Mouse (Mus musculus) G1E (cell line): ENCODE measurements around the gene Akap12.

Experiments used
- CTCF ChIP-seq: IDR thresholded peaks from 2 replicates; pipeline ENCODE4 v1.5.1; 2012; ENCODE audit warnings: low read depth, low read length, inconsistent platforms, mixed read lengths
- GATA1 ChIP-seq: IDR thresholded peaks from 2 replicates; pipeline ENCODE4 v1.6.1; 2012; ENCODE audit warnings: borderline replicate concordance, low read length, inconsistent platforms, mixed read lengths

DNA sequence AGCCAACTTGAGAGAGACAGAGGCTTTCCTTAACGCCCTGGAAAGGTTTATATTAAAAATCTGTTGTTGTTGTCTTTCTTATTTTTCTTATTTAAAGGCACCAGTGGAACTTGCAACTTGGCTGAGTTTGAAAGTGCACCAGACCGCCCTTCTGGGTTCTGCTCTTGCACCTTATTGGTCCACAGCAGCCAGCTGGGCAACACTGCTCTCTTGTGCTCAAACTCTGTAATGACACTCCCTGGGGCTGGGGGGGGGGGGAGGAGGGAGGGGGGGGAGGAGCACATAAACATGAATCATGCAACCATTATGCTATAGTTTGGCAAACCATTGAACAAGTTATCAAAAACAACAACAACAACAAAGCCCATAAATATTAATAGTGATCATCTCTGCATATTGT lies 75.2 kb downstream of the Akap12 start:
- no peak for TF ChIP-seq CTCF
- no peak for TF ChIP-seq GATA1
